Mouse (Mus musculus): ENCODE results near the gene Eef1akmt1. TPM values are rescaled to one million over a fixed set of nuclear protein-coding genes. Genes with fewer than 3 reads are reported as not detected.
A peak's percentile ranks its signal among the peaks of the same experiment; 100 is the strongest.

Gene Eef1akmt1
- polyA plus RNA-seq, 1 experiment from 2014 or later = 85.9 TPM

GRCm38 (mm10) chr14:57546131-57546530, 25.3 kb downstream of the Eef1akmt1 start:
- Histone ChIP-seq H3K27ac (replicated peaks) (peak overlapping the region; percentile 56; the same call in 1 of the 2 replicates), H3K4me1 (peaks cover 9% of the 10 kb centered on the region; the same call in 1 of the 2 replicates), H3K36me3 (peaks cover 17% of the 10 kb centered on the region; the same call in 1 of the 2 replicates), H3K9ac (no peak overlapping the region), H3K9me3 (replicated peaks) (no peaks in the 10 kb centered on the region), H3K4me3 (replicated peaks) (no peak overlapping the region), H3K27me3 (no peaks in the 10 kb centered on the region), H3K4me2 (replicated peaks) (no peak overlapping the region)
- 62% methylated on average over 8 of the region's 8 CpGs for WGBS
- ATAC-seq (ENCODE audit: insufficient number of reproducible peaks, low FRiP score, low TSS enrichment, low read depth) = no peak

- Histone ChIP-seq H3K27ac (replicated peaks) (no peak overlapping the region), H3K36me3 (peaks cover 17% of the 10 kb centered on the region; the same call in 1 of the 2 replicates), H3K9ac (no peak overlapping the region), H3K4me1 (peaks cover 9% of the 10 kb centered on the region; the same call in 1 of the 2 replicates), H3K4me3 (replicated peaks) (no peak overlapping the region), H3K9me3 (replicated peaks) (no peaks in the 10 kb centered on the region), H3K27me3 (no peaks in the 10 kb centered on the region), H3K4me2 (replicated peaks) (no peak overlapping the region)
- ATAC-seq (ENCODE audit: insufficient number of reproducible peaks, low FRiP score, low TSS enrichment, low read depth) = no peak
- WGBS = 83% methylated on average over 17 of the region's 17 CpGs
These were observed 25.9 kb downstream of the Eef1akmt1 start for GRCm38 (mm10) chr14:57545526-57545925.

- Histone ChIP-seq H3K27me3 (no peaks in the 10 kb centered on the region), H3K9me3 (replicated peaks) (no peaks in the 10 kb centered on the region), H3K4me3 (replicated peaks) (no peak overlapping the region), H3K9ac (no peak overlapping the region), H3K4me2 (replicated peaks) (no peak overlapping the region), H3K4me1 (peaks cover 9% of the 10 kb centered on the region; the same call in 1 of the 2 replicates), H3K36me3 (no peaks in the 10 kb centered on the region), H3K27ac (replicated peaks) (no peak overlapping the region)
- ATAC-seq (ENCODE audit: insufficient number of reproducible peaks, low FRiP score, low TSS enrichment, low read depth) = no peak
- whole genome bisulfite sequencing = 88% methylated on average over 13 of the region's 13 CpGs
These were observed 27.9 kb downstream of the Eef1akmt1 start for GRCm38 (mm10) chr14:57543420-57544039.

GRCm38 (mm10) chr14:57542231-57542630, 29.2 kb downstream of the Eef1akmt1 start:
- Histone ChIP-seq H3K4me1 (peaks cover 19% of the 10 kb centered on the region), H3K9ac (no peak overlapping the region), H3K27ac (replicated peaks) (no peak overlapping the region), H3K36me3 (no peaks in the 10 kb centered on the region), H3K27me3 (no peaks in the 10 kb centered on the region), H3K4me3 (replicated peaks) (0 out of 2 replicates have a peak overlapping the region, but pooled peaks have one; percentile 6), H3K9me3 (replicated peaks) (no peaks in the 10 kb centered on the region), H3K4me2 (replicated peaks) (peak overlapping the region; percentile 3; the same call in 1 of the 2 replicates)
- no peak for ATAC-seq (ENCODE audit: insufficient number of reproducible peaks, low FRiP score, low TSS enrichment, low read depth)
- 51% methylated on average over 34 of the region's 34 CpGs for WGBS

GRCm38 (mm10) chr14:57540683-57541082, 30.7 kb downstream of the Eef1akmt1 start:
- H3K4me1 ChIP-seq = peaks cover 22% of the 10 kb centered on the region
- H3K27ac ChIP-seq (replicated peaks) = no peak overlapping the region
- H3K9ac ChIP-seq = no peak overlapping the region
- H3K4me2 ChIP-seq (replicated peaks) = no peak overlapping the region
- WGBS = 76% methylated on average over 11 of the region's 11 CpGs
- H3K4me3 ChIP-seq (replicated peaks) = no peak overlapping the region
- H3K9me3 ChIP-seq (replicated peaks) = no peaks in the 10 kb centered on the region
- no peaks in the 10 kb centered on the region for H3K27me3 ChIP-seq
- no peak for ATAC-seq (ENCODE audit: insufficient number of reproducible peaks, low FRiP score, low TSS enrichment, low read depth)
- H3K36me3 ChIP-seq = no peaks in the 10 kb centered on the region

- WGBS = 18% methylated on average over 16 of the region's 16 CpGs
- Histone ChIP-seq H3K27me3 (no peaks in the 10 kb centered on the region; the same call in 1 of the 2 replicates), H3K9ac (no peak overlapping the region), H3K4me1 (peaks cover 40% of the 10 kb centered on the region), H3K4me2 (replicated peaks) (no peak overlapping the region), H3K27ac (replicated peaks) (no peak overlapping the region), H3K36me3 (no peaks in the 10 kb centered on the region), H3K9me3 (replicated peaks) (no peaks in the 10 kb centered on the region), H3K4me3 (replicated peaks) (no peak overlapping the region)
- no peak; the same call in 1 of the 2 replicates for ATAC-seq (ENCODE audit: insufficient number of reproducible peaks, low FRiP score, low TSS enrichment, low read depth)
These were observed 34.0 kb downstream of the Eef1akmt1 start for GRCm38 (mm10) chr14:57537261-57538015.

- WGBS = 40% methylated on average over 9 of the region's 9 CpGs
- peaks cover 40% of the 10 kb centered on the region for H3K4me1 ChIP-seq
- no peaks in the 10 kb centered on the region for H3K36me3 ChIP-seq
- H3K9me3 ChIP-seq (replicated peaks) = no peaks in the 10 kb centered on the region
- no peak overlapping the region for H3K9ac ChIP-seq
- ATAC-seq (ENCODE audit: insufficient number of reproducible peaks, low FRiP score, low TSS enrichment, low read depth) = no peak
- no peaks in the 10 kb centered on the region; the same call in 1 of the 2 replicates for H3K27me3 ChIP-seq
- no peak overlapping the region for H3K27ac ChIP-seq (replicated peaks)
- no peak overlapping the region for H3K4me3 ChIP-seq (replicated peaks)
- H3K4me2 ChIP-seq (replicated peaks) = no peak overlapping the region
These were observed 34.6 kb downstream of the Eef1akmt1 start for GRCm38 (mm10) chr14:57536820-57537219.

- Histone ChIP-seq H3K9me3 (replicated peaks) (no peaks in the 10 kb centered on the region), H3K4me3 (replicated peaks) (no peak overlapping the region), H3K27ac (replicated peaks) (no peak overlapping the region), H3K36me3 (no peaks in the 10 kb centered on the region), H3K9ac (no peak overlapping the region), H3K4me2 (replicated peaks) (no peak overlapping the region), H3K27me3 (no peaks in the 10 kb centered on the region; the same call in 1 of the 2 replicates), H3K4me1 (peaks cover 40% of the 10 kb centered on the region)
- 43% methylated on average over 6 of the region's 6 CpGs for WGBS
- no peak for ATAC-seq (ENCODE audit: insufficient number of reproducible peaks, low FRiP score, low TSS enrichment, low read depth)
These were observed 35.8 kb downstream of the Eef1akmt1 start for GRCm38 (mm10) chr14:57535646-57536045.

GRCm38 (mm10) chr14:57534961-57535360, 36.5 kb downstream of the Eef1akmt1 start:
- Histone ChIP-seq H3K4me2 (replicated peaks) (no peak overlapping the region; the same call in 1 of the 2 replicates), H3K27me3 (no peaks in the 10 kb centered on the region; the same call in 1 of the 2 replicates), H3K27ac (replicated peaks) (peak overlapping the region; percentile 49; the same call in 1 of the 2 replicates), H3K9ac (no peak overlapping the region), H3K4me1 (peaks cover 40% of the 10 kb centered on the region), H3K4me3 (replicated peaks) (no peak overlapping the region), H3K9me3 (replicated peaks) (no peaks in the 10 kb centered on the region), H3K36me3 (no peaks in the 10 kb centered on the region)
- WGBS = 16% methylated on average over 8 of the region's 8 CpGs
- ATAC-seq (ENCODE audit: insufficient number of reproducible peaks, low FRiP score, low TSS enrichment, low read depth) = no peak

GRCm38 (mm10) chr14:57534346-57534745, 37.1 kb downstream of the Eef1akmt1 start:
- Histone ChIP-seq H3K4me3 (replicated peaks) (no peak overlapping the region), H3K4me1 (peaks cover 40% of the 10 kb centered on the region), H3K4me2 (replicated peaks) (no peak overlapping the region), H3K27ac (replicated peaks) (no peak overlapping the region), H3K9me3 (replicated peaks) (no peaks in the 10 kb centered on the region), H3K9ac (no peak overlapping the region), H3K36me3 (no peaks in the 10 kb centered on the region), H3K27me3 (no peaks in the 10 kb centered on the region; the same call in 1 of the 2 replicates)
- no peak for ATAC-seq (ENCODE audit: insufficient number of reproducible peaks, low FRiP score, low TSS enrichment, low read depth)
- 16% methylated on average over 5 of the region's 5 CpGs for WGBS

GRCm38 (mm10) chr14:57533841-57534240, 37.6 kb downstream of the Eef1akmt1 start:
- Histone ChIP-seq H3K9me3 (replicated peaks) (no peaks in the 10 kb centered on the region), H3K27ac (replicated peaks) (no peak overlapping the region), H3K36me3 (no peaks in the 10 kb centered on the region), H3K4me1 (peaks cover 40% of the 10 kb centered on the region), H3K9ac (no peak overlapping the region), H3K4me3 (replicated peaks) (no peak overlapping the region), H3K4me2 (replicated peaks) (no peak overlapping the region), H3K27me3 (no peaks in the 10 kb centered on the region; the same call in 1 of the 2 replicates)
- ATAC-seq (ENCODE audit: insufficient number of reproducible peaks, low FRiP score, low TSS enrichment, low read depth) = no peak
- WGBS = 25% methylated on average over 11 of the region's 11 CpGs
